Mouse (Mus musculus) spleen, adult 2 months (tissue): Measurements from ENCODE around the gene Acad9. TPM values are rescaled to one million over a fixed set of nuclear protein-coding genes. Genes with fewer than 3 reads are reported as not detected.

Source experiments
- DNase-seq, 2 experiments: peaks; one replicate each; pipeline versions ENCODE4 v3.0.0 to v3.0.0-alpha.2; 2012 to 2021; ENCODE audit warnings: low spot score in 2 of 2, low read depth in 1 of 2
- H3K27ac ChIP-seq: fragments of 200-500 bp; 2 replicates; pipeline ENCODE4 v1.5.1; 2012; ENCODE audit warnings: low read length, inconsistent platforms; ENCODE audit not compliant: insufficient read depth
- H3K27me3 ChIP-seq: fragments of 200-500 bp; 2 replicates; pipeline ENCODE4 v1.6.1; 2012; ENCODE audit warnings: mild to moderate bottlenecking, moderate library complexity, low read length, inconsistent platforms; ENCODE audit not compliant: control insufficient read depth, insufficient read depth
- H3K36me3 ChIP-seq: fragments of 200-500 bp; 2 replicates; pipeline ENCODE4 v1.6.1; 2012; ENCODE audit warnings: mild to moderate bottlenecking, low read length, inconsistent platforms; ENCODE audit not compliant: control insufficient read depth, insufficient read depth
- H3K4me1 ChIP-seq: fragments of 200-500 bp; 2 replicates; pipeline ENCODE4 v1.6.1; 2011; ENCODE audit warnings: inconsistent platforms; ENCODE audit not compliant: control insufficient read depth, insufficient read depth, insufficient read length
- H3K4me3 ChIP-seq: fragments of 200-500 bp; 2 replicates; pipeline ENCODE4 v1.5.1; 2011; ENCODE audit warnings: mild to moderate bottlenecking, inconsistent platforms; ENCODE audit not compliant: insufficient read depth, insufficient read length; ENCODE audit errors: extremely low read depth
- CTCF ChIP-seq: fragments of 200-500 bp; IDR thresholded peaks from 2 replicates; pipeline ENCODE4 v1.5.1; 2011; ENCODE audit warnings: mild to moderate bottlenecking, inconsistent platforms; ENCODE audit not compliant: insufficient read depth, insufficient read length, insufficient replicate concordance; ENCODE audit errors: extremely low read depth
- POLR2A ChIP-seq: fragments of 200-500 bp; IDR thresholded peaks from 2 replicates; pipeline ENCODE4 v1.6.1; 2011; ENCODE audit warnings: low read depth, low read length, inconsistent platforms
- WGBS: fragments of 180-500 bp; shearing (Covaris S2); methylation state at CpG from one replicate; pipeline ENCODE4 v1.1.7; 2018; 5-methylcytosine and 5-hydroxymethylcytosine counted together
- polyA plus RNA-seq: library from polyadenylated mRNA; depleted of rRNA; stranded (reverse); fragments of >200 nt; gene quantifications from 2 replicates; pipeline ENCODE4 v1.2.3, GENCODE M21; 2012

Gene Acad9
- polyA plus RNA-seq, 1 experiment, result 9.2 TPM

- no peak for TF ChIP-seq CTCF
- TF ChIP-seq POLR2A, result no peak
- Histone ChIP-seq H3K4me1 (no peaks in the 10 kb centered on the region), H3K4me3 (no peak within 1 kb of the TSS), H3K27me3 (peaks cover 2% of the 10 kb centered on the region), H3K27ac (no peak within 1 kb of the TSS), H3K36me3 (no peaks in the 10 kb centered on the region)
- WGBS, result 87% methylated on average over 6 of the region's 6 CpGs
- no peak for DNase-seq
Observed at GRCm38 (mm10) chr3:36053447-36053846, 12.3 kb upstream of the Acad9 start, which contains the start of gene Ccdc144b. Gene Ccdc144b (minus strand): TSS chr3:36053547.

DNA sequence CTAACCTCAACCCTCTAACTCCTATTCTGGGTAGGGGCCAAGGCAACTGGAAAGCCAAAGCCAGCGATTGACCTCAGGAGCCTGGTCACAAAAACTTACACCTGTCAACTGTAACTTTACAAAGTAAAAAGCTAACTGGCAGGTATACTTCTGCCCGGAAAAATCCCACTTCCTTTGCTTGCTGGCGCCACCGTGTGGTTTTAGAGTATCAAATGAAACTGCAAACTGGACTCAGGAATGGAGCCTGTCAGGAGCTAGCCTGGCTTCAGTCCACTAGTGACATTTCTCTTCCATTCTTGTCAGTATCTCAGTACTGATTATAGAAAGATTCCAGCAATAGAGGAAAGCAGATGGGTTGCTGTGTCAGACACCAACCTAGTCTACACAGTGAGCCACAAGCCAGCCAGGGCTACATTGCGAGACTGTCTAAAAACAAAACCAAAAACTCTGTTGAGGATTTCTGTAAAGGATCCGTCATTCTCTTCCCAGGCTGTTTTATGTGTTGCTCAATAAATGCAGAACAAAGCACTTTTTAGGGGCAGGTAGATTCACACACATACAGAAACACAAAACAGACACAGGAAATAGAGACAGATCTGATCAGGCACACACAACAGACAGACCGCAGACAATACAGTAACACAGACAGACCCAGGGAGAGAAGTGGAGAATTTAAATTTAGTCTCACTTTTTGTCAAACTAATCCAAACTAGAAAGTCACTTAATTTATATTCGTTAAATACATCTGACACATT is 5.5 kb upstream of the Acad9 start:
- peak; percentile 44; the same call in 1 of the 2 replicates for TF ChIP-seq CTCF
- no peak for TF ChIP-seq POLR2A
- no peaks in the 10 kb centered on the region for H3K36me3 ChIP-seq
- peak; percentile 29 to 64 for DNase-seq
- 35% methylated on average over 8 of the region's 8 CpGs for WGBS
- peaks cover 2% of the 10 kb centered on the region for H3K27me3 ChIP-seq
- H3K27ac ChIP-seq, result no peak overlapping the region
- H3K4me3 ChIP-seq, result no peak overlapping the region
- H3K4me1 ChIP-seq, result peaks cover 7% of the 10 kb centered on the region

DNA sequence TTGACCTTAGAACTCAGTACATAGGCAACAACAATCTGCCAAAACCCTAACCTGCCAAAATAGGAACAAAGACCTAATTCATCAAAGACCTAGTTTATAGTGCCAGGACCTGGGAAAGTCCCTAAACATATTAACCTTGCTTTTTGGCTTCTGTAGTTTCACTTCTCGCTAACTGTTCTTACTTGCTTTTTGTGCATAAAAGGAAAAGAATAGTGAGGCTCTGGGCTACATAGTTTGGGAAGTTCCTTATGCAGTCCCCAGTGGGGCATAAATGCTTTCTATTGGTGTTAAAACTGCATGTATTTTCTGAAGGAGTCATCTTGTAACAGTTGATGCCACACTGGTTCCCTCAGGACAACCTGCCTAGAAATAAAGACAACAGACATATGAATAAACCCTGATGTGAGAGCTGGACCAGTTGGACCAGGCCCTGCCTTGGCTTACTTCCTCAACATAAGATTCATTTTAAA is 1.2 kb upstream of the Acad9 start:
- Histone ChIP-seq H3K4me3 (no peak overlapping the region), H3K27ac (peak overlapping the region; percentile 75), H3K36me3 (no peaks in the 10 kb centered on the region), H3K4me1 (peaks cover 13% of the 10 kb centered on the region), H3K27me3 (no peaks in the 10 kb centered on the region)
- TF ChIP-seq POLR2A (no peak), CTCF (no peak)
- WGBS, result 11% methylated on average over 1 of the region's 1 CpGs
- peak in 1 of 2 experiments; percentile 55 for DNase-seq

GRCm38 (mm10) chr3:36065166-36065565 is 613 bp upstream of the Acad9 start:
- Histone ChIP-seq H3K27me3 (no peaks in the 10 kb centered on the region), H3K27ac (peak overlapping the region; percentile 75), H3K4me3 (no peak overlapping the region), H3K4me1 (peaks cover 13% of the 10 kb centered on the region), H3K36me3 (peaks cover 2% of the 10 kb centered on the region)
- TF ChIP-seq CTCF, result no peak
- TF ChIP-seq POLR2A, result no peak
- peak in 1 of 2 experiments; percentile 4 for DNase-seq
- 96% methylated on average over 2 of the region's 2 CpGs for WGBS

- Histone ChIP-seq H3K4me1 (peaks cover 13% of the 10 kb centered on the region), H3K27ac (no peak overlapping the region), H3K4me3 (no peak overlapping the region), H3K27me3 (no peaks in the 10 kb centered on the region), H3K36me3 (peaks cover 12% of the 10 kb centered on the region)
- no peak for TF ChIP-seq POLR2A
- TF ChIP-seq CTCF, result no peak
- 89% methylated on average over 6 of the region's 6 CpGs for WGBS
- no peak for DNase-seq
Observed at GRCm38 (mm10) chr3:36067731-36068130, 2.0 kb downstream of the Acad9 start.

- TF ChIP-seq POLR2A, result no peak
- no peak for TF ChIP-seq CTCF
- WGBS, result 90% methylated on average over 4 of the region's 4 CpGs
- Histone ChIP-seq H3K27ac (no peak overlapping the region), H3K36me3 (peaks cover 29% of the 10 kb centered on the region), H3K4me3 (no peak overlapping the region), H3K4me1 (peaks cover 4% of the 10 kb centered on the region; the same call in 1 of the 2 replicates), H3K27me3 (no peaks in the 10 kb centered on the region)
- DNase-seq, result no peak
Observed at GRCm38 (mm10) chr3:36070436-36070835, 4.7 kb downstream of the Acad9 start.

- H3K27ac ChIP-seq, result no peak overlapping the region
- peaks cover 32% of the 10 kb centered on the region for H3K36me3 ChIP-seq
- peaks cover 4% of the 10 kb centered on the region; the same call in 1 of the 2 replicates for H3K4me1 ChIP-seq
- H3K27me3 ChIP-seq, result no peaks in the 10 kb centered on the region
- no peak for TF ChIP-seq POLR2A
- no peak for TF ChIP-seq CTCF
- 83% methylated on average over 5 of the region's 5 CpGs for WGBS
- no peak for DNase-seq
- H3K4me3 ChIP-seq, result no peak overlapping the region
Observed at GRCm38 (mm10) chr3:36071047-36071446, 5.3 kb downstream of the Acad9 start.
